Mouse (Mus musculus): ENCODE results near the gene Gan.

DNA sequence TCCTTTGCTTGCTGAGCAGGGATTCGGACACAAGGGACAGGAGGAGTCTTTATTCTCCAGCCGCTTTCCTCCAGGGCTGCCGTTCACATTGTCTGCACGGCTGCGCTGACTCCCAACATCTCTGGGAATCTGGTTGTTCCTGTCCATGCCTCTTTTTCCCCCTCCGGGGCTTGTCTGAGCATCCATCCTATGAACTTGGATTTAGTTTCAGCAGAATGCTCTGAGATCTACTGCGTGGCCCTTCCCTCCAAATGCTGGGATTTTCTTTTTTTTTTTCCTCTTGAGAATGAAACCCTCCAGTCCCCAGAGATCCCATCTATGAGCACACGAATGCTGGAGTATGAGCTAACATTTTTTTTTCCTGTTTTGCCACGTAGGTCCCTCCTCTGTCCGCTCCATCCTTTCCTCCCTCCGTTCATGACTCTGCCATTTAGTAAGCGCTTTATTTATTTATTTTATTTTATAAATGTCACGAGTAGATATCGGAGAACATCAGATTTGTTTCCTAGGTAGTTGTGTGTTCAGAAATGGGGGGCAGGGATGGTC lies 103.1 kb downstream of the Gan start:
- TF ChIP-seq CTCF (IDR thresholded peaks at IDR 0.05; ENCODE audit: borderline replicate concordance, insufficient read depth, low read depth, low read length): no peak
- no peak for TF ChIP-seq POLR2A (IDR thresholded peaks at IDR 0.05; ENCODE audit: borderline replicate concordance, insufficient read depth, low read length)
